Mouse (Mus musculus) gastrocnemius, adult 2 months (tissue): Measurements from ENCODE around the gene Nek8. TPM values are rescaled to one million over a fixed set of nuclear protein-coding genes. Genes with fewer than 3 reads are reported as not detected.

Source experiments
- DNase-seq: peaks from one replicate; pipeline ENCODE4 v3.0.0; 2022
- H3K27ac ChIP-seq: fragments of 200-600 bp; 2 replicates; pipeline ENCODE4 v1.8.1; 2022; ENCODE audit warnings: mild to moderate bottlenecking
- H3K4me3 ChIP-seq: fragments of 200-600 bp; 2 replicates; pipeline ENCODE4 v1.8.1; 2022; ENCODE audit warnings: mild to moderate bottlenecking, moderate library complexity
- CTCF ChIP-seq: fragments of 200-600 bp; IDR thresholded peaks from 2 replicates; pipeline ENCODE4 v1.8.1; 2022; ENCODE audit warnings: antibody characterized with exemption, mild to moderate bottlenecking, moderate library complexity
- intact Hi-C: fragments of 180-260 bp; cut with DNase I; formaldehyde crosslinking; loops from one replicate; pipeline ENCODE4 v1.15.1; 2025
- total RNA-seq, 2 experiments: library from RNA; stranded (reverse); gene quantifications; 2 replicates each; pipeline ENCODE4 v1.2.3; 2021

Gene Nek8
- total RNA-seq, 2 experiments from 2014 or later = 0.36 to 0.75 TPM

- 0 out of 2 replicates have a peak overlapping the region, but pooled peaks have one; percentile 91 for H3K27ac ChIP-seq
- intact Hi-C loops = no loop called here
- TF ChIP-seq CTCF = no peak
- H3K4me3 ChIP-seq = peak overlapping the region; percentile 85
- no peak for DNase-seq
Measured at GRCm38 (mm10) chr11:78181830-78182357, 5.4 kb upstream of the Nek8 start.

- H3K27ac ChIP-seq = no peak overlapping the region
- no peak for TF ChIP-seq CTCF
- H3K4me3 ChIP-seq = no peak overlapping the region
- intact Hi-C loops = no loop called here
- DNase-seq = no peak
Measured at GRCm38 (mm10) chr11:78180081-78180761, 3.7 kb upstream of the Nek8 start.

GRCm38 (mm10) chr11:78179438-78179999 lies 3.0 kb upstream of the Nek8 start:
- Histone ChIP-seq H3K4me3 (peak overlapping the region; percentile 92), H3K27ac (peak overlapping the region; percentile 87; the same call in 1 of the 2 replicates)
- DNase-seq = no peak
- intact Hi-C loops = loop anchor here (5.0 kb wide), 2 partner anchors 142 to 197 kb away; partner anchors contain the start of genes Flot2 and Phf12
- TF ChIP-seq CTCF = no peak

GRCm38 (mm10) chr11:78178859-78179437 lies 2.5 kb upstream of the Nek8 start:
- peak; percentile 61 for DNase-seq
- H3K27ac ChIP-seq = peak overlapping the region; percentile 87
- intact Hi-C loops = loop anchor here (5.0 kb wide), 2 partner anchors 142 to 197 kb away; partner anchors contain the start of genes Flot2 and Phf12
- peak overlapping the region; percentile 92 for H3K4me3 ChIP-seq
- TF ChIP-seq CTCF = no peak

GRCm38 (mm10) chr11:78177903-78178858 lies 1.7 kb upstream of the Nek8 start:
- peak; percentile 96 for DNase-seq
- H3K27ac ChIP-seq = peak overlapping the region; percentile 87
- TF ChIP-seq CTCF = peak; percentile 100; the same call in 1 of the 2 replicates
- intact Hi-C loops = loop anchor here (1.0 to 5.0 kb wide), 4 partner anchors 19 to 196 kb away; partner anchors contain the start of genes Flot2 and Phf12
- peak overlapping the region; percentile 92 for H3K4me3 ChIP-seq

- peak; percentile 43 for DNase-seq
- Histone ChIP-seq H3K27ac (peak overlapping the region; percentile 89), H3K4me3 (peak overlapping the region; percentile 92)
- intact Hi-C loops = loop anchor here (1.0 to 5.0 kb wide), 4 partner anchors 18 to 195 kb away; partner anchors contain the start of genes Flot2 and Phf12
- no peak for TF ChIP-seq CTCF
Measured at GRCm38 (mm10) chr11:78177437-78177836, 962 bp upstream of the Nek8 start.

GRCm38 (mm10) chr11:78176905-78177331 lies 443 bp upstream of the Nek8 start:
- TF ChIP-seq CTCF = no peak
- H3K4me3 ChIP-seq = peak overlapping the region; percentile 92
- H3K27ac ChIP-seq = peak overlapping the region; percentile 89
- no peak for DNase-seq
- intact Hi-C loops = loop anchor here (1.0 to 5.0 kb wide), 5 partner anchors 18 to 195 kb away; partner anchors contain the start of genes Flot2 and Phf12

- intact Hi-C loops = loop anchor here (1.0 to 5.0 kb wide), 3 partner anchors 116 to 194 kb away; partner anchors contain the start of genes Flot2 and Phf12
- TF ChIP-seq CTCF = no peak
- peak overlapping the region; percentile 89 for H3K27ac ChIP-seq
Measured at GRCm38 (mm10) chr11:78175771-78176401, 589 bp downstream of the Nek8 start.

GRCm38 (mm10) chr11:78174506-78174905 lies 2.0 kb downstream of the Nek8 start:
- intact Hi-C loops = no loop called here
- no peak overlapping the region for H3K4me3 ChIP-seq
- no peak overlapping the region for H3K27ac ChIP-seq
- no peak for TF ChIP-seq CTCF
- no peak for DNase-seq

More at GRCm38 (mm10) chr11:78175771-78176401, 589 bp downstream of the Nek8 start:
- DNase-seq = no peak
- peak overlapping the region; percentile 92 for H3K4me3 ChIP-seq

GRCm38 (mm10) chr11:78172748-78173383 lies 3.6 kb downstream of the Nek8 start:
- DNase-seq = peak; percentile 6
- no peak for TF ChIP-seq CTCF
- no peak overlapping the region for H3K4me3 ChIP-seq
- H3K27ac ChIP-seq = no peak overlapping the region
- intact Hi-C loops = no loop called here
